Mouse (Mus musculus): ENCODE data around the gene Apoc1.

- no peak for TF ChIP-seq POLR2A (IDR thresholded peaks at IDR 0.05; ENCODE audit: borderline replicate concordance, low read depth, low read length)
- no peak for TF ChIP-seq CTCF (IDR thresholded peaks at IDR 0.05; ENCODE audit: low read depth, low read length)
Measured at GRCm38 (mm10) chr7:19678901-19679300, 13.6 kb downstream of the Apoc1 start.
